Mouse (Mus musculus) gastrocnemius, adult 18-20 months (tissue): Measurements from ENCODE around the gene St6galnac5. TPM values are rescaled to one million over a fixed set of nuclear protein-coding genes. Genes with fewer than 3 reads are reported as not detected.

Experiments used
- DNase-seq: peaks from one replicate; pipeline ENCODE4 v3.0.0; 2021; ENCODE audit warnings: low spot score
- long read RNA-seq, 2 experiments: library from polyadenylated mRNA; stranded (forward); transcript quantifications; one replicate each; pipeline ENCODE4 v2.0.0; 2021
- total RNA-seq, 2 experiments: library from RNA; stranded (reverse); gene quantifications; 2 replicates each; pipeline ENCODE4 v1.2.3; 2021

St6galnac5 gene
- total RNA-seq, result under 1 TPM; 0.14 to 0.18 TPM
- long read RNA-seq, experiment 1, result 0 reads
- long read RNA-seq, experiment 2, result 0 reads

DNA sequence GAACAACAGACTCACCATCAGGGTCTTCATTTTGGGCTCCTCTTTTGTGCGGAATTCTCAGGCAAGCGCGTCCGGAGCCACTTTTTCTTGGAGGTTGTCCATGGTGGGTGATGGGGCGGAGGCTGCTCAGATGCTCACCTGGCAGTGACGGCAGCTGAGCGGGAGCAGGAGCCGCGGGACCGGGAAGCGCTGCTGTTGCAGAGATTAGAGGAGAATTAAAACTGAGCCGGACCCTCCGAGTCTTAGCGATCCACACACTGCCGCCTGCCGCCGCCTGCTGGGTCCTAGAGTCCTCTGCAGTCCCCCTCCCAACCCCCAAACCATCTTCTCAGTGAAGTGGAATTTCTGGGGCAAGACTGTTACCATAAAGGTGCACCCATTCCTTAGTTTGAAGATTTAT, at the start of gene St6galnac5:
TSS of gene St6galnac5 (minus strand) at position 259 of the 400 bp plus-strand sequence.
- no peak for DNase-seq

DNA sequence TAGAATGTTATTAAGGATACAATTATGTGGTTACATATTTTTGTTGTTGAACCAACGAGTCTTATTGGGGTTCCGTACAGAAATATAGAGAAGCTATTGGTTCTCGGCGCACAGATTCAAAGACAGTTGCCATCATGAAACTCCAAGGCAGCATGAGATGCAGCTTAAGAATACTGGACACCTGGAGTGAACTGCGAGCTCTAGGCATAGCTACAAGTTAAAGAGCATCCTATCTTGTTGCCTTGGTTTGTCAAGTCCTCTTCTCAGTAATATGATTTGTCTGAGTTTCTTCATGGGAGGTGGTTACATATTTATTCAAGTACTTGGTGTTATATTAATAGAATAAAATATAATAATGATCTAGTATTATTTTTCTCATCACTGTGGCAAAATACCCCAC, 48.7 kb upstream of the St6galnac5 start:
- DNase-seq, result no peak

DNA sequence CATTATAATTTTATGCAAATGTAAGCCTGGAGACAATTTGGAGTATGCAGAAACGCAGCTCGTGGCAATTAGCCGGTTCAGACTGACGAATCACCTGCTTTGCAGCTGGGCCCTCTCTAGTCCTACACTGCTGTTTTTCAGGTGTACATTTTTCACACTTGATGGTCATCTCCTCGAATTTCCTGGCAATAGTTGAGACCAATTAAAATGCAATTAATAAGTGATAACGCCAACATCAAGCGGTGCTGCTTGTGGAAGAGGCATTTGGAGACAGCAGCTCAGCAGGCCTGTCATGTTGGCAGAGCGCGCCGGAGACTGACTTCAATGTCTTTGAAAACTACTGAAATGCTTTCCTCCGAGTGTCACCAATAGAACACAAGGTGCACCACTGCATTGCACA, 42.0 kb upstream of the St6galnac5 start:
- DNase-seq, result no peak

DNA sequence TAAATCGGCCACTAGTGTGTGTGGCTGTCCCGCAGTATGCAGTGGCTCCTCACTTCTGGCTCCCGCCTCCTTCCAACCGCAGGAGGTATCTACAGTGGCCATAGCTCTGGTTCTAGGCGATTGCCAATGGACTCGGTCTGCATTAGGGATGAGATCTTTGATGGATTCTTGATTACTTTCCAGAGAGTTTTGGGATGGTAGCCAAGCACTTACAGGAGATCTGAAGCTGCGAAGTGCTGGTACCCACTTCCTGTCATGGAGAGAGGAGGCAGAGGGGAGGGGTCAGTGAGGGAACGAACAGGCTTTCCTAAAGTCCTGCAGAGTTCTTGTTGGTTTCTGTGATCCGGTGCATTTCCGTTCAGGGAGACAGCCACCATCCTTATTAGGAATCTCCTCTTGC, 36.0 kb upstream of the St6galnac5 start:
- DNase-seq, result no peak

DNA sequence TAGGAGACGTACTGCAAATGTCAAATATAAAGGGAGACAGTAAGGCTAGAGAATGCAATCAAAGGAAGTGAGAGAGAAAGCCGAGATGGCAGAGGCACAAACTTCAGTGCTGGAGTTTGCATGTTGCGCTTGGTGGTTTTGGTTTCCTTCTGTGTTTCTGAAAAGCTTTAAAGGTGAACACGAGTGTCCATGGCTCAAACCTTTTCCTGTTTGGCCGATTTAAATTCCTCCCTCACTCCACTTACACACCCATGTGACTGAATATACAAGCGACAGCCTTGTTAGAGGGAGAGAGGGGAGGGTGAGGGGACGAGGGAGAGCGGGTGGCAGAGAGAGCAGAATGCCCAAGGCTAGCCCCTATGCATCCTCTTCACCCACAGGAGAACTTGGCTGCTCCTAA, 34.3 kb upstream of the St6galnac5 start:
- DNase-seq, result no peak

DNA sequence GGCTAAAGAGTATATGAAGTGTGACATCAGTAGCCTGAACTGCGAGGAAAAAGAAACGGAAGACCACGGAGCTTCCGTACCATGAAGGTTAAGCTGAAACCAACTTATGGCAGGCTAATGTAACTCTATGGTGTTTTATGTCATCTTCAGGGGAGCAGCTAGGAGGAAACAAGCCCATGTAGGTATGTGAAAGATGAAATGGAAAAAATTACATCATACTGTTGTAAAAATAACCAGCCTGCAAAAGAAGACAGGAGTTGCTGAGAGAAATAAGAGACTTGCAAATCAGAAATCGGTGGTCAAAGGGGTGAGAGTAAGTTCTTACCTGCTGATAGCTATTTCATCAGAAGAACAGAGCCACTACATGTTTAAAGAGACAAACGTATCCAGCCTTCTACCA, 24.8 kb upstream of the St6galnac5 start:
- no peak for DNase-seq

DNA sequence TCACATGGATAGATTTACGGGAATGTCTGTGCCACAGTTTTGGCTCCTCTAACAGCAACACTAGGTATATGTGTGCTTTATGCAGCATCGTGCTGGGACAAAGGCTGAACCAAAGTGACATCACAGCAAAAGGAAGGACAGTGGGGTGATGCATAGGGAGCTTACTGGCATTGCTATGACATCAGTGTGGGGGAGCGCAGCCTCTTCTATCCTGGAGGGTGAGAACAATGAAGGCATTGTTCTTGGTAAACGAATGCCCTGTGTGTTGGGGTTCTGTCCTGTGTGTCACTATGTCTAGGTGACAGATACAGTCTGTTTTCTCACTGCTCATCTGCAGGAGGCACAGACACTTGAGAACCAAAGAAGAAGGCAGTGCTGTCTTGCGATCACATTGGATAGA, 16.9 kb upstream of the St6galnac5 start:
- DNase-seq, result no peak

DNA sequence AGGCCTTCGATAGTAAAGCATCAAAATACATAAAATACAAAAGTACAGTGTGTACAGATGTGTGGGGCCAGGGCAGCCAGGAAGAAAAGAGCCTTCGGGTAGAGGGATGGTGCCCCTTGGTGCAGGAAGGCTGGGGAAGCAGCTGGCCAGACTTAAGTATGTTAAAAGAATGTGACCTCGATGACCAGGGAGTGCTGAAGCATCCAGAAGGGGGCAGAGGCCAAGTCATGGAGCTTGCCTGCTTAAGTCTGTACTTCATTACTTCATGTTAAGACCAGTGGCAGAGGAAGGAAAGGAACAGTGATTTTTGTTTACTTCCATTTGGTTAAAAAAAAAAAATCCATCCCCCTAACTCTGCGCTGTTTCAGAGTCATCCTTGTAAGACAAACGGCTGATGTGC, 16.1 kb upstream of the St6galnac5 start:
- no peak for DNase-seq

DNA sequence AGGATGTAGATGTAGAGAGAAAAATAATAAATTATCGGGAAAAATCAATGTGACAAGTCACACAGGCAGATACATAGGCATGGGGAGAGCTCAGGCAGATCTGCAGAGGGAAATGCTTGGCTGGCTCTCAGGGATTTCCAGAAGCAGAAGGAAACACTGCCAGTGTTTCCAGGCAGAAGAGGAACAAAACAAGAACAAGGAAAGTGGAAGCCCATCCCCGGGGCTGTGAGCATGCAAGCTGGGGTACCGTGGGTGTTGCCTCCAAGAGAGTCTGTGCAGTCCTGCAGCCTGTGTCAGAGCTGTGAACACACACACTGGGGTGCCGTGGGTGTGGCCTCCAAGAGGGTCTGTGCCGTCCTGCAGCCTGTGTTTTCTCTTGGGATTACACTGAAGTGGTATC, 11.6 kb upstream of the St6galnac5 start:
- no peak for DNase-seq

DNA sequence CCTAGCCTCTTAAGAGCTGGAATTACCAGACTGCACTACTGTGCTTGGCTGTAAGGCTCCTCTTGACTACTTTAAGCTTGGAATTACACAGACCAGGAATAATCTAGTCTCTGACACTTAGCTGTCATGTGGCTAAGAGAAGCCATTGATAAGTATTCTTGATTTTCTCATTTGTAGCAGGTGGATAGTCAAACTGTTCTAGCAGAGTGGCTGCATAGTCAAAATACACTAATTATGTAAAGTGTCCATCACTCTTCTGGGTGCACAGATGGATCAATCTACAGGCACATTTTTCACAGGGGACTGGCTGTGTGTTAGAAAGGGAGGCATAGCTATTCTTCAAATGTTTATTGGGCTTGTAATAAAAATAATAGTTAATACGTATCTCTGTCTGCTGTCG, 8.7 kb upstream of the St6galnac5 start:
- no peak for DNase-seq

DNA sequence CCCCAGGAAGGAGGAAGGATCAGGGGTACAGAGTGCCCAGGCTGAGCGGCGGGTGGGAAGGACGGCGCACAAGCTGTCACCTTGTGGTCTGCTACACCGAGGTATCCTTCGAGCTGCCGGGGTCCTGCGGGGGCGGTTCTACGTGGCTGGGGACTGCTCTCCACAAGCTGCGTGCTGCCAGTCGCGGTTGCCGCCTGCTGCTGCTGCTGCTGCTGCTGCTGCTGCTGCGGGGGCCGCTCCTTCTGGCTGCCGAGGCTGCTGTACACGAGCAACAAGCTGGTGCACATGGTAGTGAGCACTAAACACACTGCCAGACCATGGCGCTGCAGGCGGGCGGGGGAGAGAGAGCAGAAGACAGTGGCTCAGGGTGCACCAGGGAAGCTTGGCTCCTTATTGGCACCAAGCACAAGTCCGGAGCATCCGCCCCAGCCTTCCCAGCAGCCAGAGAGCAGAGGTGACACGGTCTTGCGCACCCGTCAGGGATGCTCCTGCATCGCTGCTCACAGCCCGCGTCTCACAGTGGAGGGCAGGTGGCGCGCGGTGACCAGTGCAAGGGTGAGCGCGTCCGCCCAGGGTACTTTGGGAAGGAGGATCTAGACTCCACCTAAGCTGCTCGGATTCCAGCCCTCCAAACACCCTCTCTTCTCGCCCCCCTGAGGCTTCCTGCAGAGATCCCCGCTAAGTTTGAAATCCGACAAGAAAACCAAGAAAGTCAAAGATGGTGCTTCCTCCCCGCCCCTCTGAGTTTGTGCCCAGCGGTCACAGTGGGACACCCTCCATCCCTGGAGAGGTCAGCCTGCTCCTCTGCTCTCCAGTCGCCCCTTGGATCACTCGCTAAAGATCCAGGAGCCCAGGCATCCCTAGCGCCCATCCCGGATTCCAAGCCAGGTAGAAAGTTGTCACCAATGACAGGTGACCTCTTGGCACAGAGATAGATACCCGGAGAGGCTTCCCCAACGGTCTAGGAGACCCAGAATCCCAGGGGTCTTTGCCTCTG, 770 bp downstream of the St6galnac5 start:
- DNase-seq, result no peak

DNA sequence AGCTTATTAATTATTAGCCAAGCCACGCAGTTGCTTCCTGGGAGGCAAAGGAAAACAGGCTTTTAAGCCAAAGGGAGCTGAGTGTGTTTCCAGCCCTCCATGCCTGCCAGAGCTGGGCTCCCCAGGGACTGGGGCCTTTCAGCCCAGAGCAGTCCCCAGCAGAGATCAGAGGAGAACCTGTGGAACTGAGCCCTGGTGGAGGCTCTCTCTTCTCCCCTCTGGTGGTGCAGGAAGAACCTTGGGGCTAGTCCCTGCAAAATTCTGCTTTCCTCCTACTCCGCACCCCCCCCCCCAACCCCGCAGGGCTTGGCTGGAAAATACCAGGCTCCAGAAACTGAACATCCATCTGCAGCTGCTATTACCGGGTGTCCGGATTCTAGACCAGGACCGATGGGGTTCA, 1.6 kb downstream of the St6galnac5 start:
- DNase-seq, result peak; percentile 28

DNA sequence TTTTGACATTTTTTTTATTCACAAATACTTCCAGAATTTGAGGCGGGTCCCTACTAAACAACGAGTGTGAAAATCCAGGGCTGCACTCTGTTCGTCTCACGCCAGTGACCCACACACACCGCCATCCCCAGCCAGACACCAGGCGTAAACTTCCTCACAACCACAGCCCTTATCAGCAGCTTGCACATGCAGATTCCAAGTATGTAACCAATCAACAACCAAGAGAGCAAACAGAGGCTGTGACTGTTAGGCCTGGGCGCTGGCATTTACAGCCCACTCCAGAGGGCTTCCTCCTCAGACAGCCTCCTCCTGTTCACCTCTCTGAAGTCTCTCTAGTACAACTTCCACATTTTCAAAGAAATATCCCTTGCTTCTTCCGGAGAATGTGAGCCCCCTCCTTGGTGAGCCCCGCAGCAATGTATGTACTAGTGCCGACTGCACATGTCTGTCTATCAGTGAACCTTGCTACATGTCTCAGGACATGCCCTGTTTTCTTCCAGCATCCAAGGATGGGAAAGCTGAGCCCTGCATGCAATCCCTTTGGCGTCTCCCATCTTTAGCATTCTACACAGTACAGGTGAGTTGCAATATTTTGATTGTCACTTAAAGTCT, 2.5 kb downstream of the St6galnac5 start:
- DNase-seq, result no peak

DNA sequence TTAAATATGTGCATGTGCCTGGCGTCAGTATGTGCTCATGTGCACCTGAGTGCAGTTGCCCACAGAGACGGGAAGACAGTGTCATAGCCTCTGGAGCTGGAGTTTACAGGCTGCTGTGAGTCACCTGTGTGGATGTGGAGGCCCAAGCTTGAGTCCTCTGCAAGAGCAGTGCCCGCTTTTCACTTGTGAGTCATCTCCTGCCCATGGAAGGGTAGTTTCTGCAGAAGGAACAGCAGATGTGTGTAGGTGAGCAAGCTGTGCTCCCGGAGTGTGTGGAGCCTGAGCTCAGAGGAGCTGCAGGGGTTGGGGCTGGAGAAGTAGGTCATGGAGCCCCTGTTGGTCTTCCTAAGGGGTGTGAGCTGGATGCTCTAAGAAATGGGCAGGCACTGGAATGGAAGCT, 10.7 kb downstream of the St6galnac5 start:
- no peak for DNase-seq

DNA sequence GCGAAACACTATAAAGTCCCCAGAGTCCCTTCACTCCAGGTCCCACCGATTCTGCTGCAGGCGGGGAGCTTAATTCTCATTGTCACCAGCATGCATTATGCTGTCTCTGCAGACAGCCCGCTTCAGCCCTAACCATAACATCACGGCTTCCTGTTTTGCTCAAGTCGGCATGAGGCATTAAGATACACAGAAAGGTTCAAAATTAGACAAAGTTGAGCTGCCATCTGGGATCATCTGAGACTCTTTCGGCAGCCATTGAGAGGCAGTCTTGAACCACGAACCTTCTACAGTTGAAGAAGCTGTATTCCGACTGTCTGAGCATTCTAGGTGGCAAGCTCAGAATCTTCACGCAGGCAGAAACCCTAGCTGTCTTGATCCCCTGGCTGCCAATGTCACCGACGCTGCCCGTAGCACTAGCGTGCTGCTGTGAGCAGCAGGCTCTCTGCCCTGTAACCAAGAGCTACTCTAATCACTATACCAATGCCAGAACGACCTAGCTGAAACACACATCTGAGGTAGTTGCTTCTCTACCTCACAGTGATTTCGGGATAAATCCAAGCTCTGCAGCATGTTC, 12.2 kb downstream of the St6galnac5 start:
- DNase-seq, result no peak

DNA sequence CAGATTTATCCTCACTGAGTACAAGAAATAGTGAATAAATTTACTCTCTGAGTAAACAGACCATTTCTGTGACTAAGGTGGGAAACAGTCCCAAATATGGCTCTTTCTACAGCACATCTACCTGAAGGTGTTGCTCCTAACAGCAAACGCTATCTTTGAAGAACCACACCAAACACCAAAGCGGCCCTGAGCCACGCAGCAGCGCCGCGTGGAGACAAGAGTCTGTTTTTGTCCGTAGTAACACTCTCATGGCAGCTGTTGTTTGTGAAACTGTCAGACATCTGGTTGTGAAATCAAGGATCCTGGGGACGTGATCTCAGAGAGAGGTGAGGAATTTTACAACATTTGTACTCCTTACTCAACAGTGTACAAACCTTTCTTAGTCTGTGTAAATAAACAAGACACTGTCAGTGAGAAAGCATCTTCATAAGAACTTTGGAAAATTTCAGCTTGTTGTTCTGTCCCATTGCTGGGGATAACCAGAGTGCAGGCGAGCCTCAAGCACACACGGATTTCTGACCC, 20.1 kb downstream of the St6galnac5 start:
- DNase-seq, result no peak

DNA sequence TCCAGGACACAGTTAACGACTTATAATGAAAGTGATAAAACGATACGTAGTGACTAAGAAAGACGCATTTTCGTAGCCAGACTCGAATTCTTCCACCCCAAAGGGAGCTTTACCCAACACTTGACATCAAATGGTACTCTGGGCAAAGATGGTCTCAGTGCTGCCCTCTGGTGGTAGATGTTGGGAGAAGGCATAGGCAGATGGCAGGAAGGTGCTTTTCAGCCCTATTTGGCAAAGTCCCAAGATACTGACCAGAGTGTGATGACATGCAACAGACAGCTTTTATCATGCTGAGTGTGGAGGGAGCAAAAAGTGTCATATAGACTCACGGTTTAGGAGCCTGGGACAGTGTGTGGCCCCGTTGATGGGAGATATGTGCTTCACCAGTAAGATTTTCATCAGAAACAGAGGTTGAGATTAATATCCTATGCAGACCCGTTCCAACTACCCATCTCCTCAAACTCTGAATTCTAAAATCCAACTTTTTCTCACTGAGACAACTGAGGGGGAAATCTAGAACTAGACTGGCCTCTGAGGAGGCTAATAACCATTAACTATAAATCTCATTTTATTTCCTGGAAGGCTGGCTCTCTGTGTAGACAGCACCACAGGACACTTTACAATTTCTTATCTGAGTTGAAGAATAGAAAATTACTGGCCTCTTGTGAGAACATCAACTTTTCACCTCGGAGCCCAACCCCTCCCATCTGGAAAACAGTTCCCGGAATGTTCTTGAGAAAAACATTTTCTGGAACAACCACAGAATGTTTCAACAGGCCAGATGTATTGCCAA, 23.5 kb downstream of the St6galnac5 start:
- DNase-seq, result peak; percentile 24

DNA sequence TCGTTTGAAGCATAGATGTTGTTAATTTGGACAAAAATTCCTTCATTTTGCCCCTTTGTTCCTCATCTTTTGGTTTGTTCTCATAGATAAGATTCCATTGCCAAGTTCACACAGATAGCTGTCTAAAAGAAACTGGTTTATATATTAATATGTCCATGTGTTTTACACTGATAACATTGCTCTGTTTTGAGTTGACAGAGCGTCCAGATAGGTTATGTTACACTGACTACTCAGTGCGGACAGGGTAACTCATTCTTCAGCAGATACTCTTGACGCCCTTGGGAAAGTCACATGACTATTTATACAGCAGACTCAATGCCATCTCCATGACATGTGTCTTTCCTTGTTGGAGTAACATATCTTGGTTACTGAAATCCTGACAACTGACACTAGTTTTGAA, 25.3 kb downstream of the St6galnac5 start:
- no peak for DNase-seq

DNA sequence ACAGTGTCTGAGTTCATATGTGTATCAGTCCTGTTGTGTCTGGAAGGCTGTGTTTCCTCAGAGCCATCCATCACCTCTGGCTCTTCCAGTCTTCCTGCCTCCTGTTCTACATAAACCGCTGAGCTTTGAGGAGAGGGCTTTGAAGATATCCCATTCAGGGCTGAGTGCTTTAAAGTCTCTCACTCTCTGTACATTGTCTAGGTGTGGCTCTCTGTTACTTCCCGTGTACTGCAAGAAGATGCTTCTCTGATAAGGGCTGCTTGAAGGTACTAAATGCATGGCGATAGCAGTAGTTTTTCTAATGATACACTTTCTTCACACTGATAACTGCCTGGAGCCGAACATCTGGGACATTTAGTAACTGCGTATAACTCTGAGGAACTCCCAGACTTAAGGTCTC, 26.0 kb downstream of the St6galnac5 start:
- no peak for DNase-seq

DNA sequence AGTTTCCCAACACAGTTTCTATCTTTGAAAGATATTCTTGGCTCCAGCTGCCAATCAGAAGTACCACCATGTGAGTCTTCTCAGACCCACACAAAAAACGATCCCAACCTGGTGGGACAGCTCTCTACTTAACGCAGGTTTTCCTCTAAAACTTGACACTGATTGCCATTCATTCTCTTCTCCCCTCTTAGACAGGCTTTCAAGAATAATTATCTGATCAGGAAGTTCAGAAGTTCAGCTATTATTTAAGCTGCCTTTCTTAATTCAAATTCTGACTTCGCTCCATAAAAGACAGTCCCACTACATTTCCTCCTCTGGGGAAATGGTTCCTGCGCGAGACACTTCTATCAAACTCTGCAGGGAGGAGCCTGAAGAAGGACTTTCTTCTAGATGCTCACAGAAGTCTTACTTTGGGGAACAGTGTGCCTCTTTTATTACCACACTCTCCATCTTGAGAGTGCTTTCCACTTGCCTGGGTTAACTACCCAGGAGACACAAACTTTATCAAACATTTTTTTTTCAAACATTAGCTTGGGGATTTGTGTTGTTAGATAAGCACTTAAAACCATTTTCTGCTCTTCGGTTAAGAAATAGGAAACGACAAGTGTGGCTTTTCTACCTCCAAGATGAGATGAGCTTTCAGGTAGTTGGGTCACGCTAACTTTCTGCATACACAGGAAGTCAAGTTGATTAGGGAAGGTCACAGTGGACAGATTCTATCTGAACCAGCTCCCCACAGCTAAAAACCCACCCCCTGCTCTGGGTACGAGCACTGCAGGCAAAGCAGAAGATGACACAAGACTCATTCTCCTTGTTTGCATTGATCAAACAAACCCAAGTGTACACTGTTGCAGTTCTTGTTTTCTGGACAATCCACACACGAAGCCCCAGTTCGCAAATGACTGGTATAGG, 30.2 kb downstream of the St6galnac5 start:
- no peak for DNase-seq
